Mouse (Mus musculus): Measurements from ENCODE around the gene Jade2.

DNA sequence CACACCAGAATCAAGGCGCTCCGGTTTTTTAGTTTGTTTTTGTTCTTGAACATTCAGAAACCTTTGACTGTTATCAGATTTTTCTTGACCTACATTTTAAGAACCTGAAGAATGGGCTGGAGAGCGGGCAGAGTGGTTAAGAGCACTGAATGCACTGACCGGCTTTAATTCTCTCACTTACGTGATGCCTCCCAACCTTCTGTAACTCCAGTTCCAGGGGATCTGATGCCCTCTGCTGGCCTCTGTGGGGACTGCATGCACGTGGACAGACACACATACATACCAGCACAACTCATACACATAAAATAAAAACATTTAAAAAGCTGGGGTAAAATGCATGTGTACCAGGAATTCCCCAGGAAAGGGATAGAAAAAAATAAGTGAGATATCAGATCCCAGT is 71.5 kb downstream of the Jade2 start:
- TF ChIP-seq CTCF (IDR thresholded peaks at IDR 0.05; ENCODE audit: low read depth): peak; percentile 88
- TF ChIP-seq EP300 (IDR thresholded peaks at IDR 0.05; ENCODE audit: low read depth): no peak
